Mouse (Mus musculus) lung, postnatal 0 days (tissue): ENCODE data around the gene B230217C12Rik.

ENCODE experiments used
- CTCF ChIP-seq: IDR thresholded peaks from 2 replicates; pipeline ENCODE4 v1.5.1; 2016; ENCODE audit warnings: antibody characterized with exemption, mild to moderate bottlenecking
- EP300 ChIP-seq: IDR thresholded peaks from 2 replicates; pipeline ENCODE4 v1.6.1; 2016; ENCODE audit warnings: antibody characterized with exemption, mild to moderate bottlenecking, control low read depth

DNA sequence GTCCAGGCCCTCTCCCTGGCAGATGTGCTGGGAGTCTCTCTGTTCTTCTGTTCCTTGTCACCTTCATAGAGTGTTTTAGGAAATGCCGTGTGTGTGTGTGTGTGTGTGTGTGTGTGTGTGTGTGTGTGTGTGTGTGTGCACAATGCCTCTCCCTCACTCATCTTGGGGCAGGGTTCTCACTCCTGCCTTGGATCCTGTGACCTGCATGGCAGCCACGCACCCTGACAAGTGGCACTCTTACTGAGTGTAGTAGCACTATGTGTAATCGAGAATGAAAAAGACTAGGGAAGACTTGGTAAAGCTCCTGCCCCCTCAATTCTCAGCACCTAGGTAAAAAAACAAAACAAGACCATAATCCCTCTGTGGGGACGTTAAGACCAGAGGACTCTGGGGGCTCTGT is 21.5 kb upstream of the B230217C12Rik start:
- TF ChIP-seq CTCF, result no peak
- TF ChIP-seq EP300, result no peak
